Mouse (Mus musculus) cortical plate, adult 2 months (tissue): Measurements from ENCODE around the gene Unc93b1.

ENCODE experiments used
- CTCF ChIP-seq: fragments of 200-500 bp; IDR thresholded peaks from 2 replicates; pipeline ENCODE4 v1.5.1; 2011; ENCODE audit warnings: mild to moderate bottlenecking, control low read depth, low read length; ENCODE audit not compliant: insufficient read depth; ENCODE audit errors: extremely low read depth
- POLR2A ChIP-seq: fragments of 200-500 bp; IDR thresholded peaks from 2 replicates; pipeline ENCODE4 v1.6.1; 2011; ENCODE audit warnings: mild to moderate bottlenecking, low read length, control low read depth; ENCODE audit not compliant: insufficient read depth; ENCODE audit errors: extremely low read depth

DNA sequence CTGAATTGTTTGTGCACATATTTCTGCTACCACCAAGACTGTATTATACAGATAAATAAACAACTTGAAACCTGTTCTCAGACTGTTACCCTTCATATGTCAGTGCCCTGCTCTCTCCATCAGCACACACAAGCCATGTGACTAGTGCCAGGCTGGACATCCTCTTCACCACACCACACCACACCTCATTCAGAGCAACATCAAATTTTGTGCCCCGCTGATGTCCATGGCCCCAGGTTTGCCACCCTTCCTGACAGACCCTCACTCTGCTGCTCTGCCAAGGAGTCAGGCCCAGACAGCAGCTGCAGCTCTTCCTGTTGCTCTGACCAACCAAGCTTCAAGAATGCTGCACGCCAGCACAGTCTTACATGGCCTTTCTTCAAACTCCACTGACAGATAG is 40.7 kb upstream of the Unc93b1 start:
- TF ChIP-seq POLR2A (no peak), CTCF (no peak)
